19 mouse cellular contexts compared by ENCODE assay signal in genomic region chr12:98246835-98247234, GRCm38 (mm10). TPM values are rescaled to one million over a fixed set of nuclear protein-coding genes. Genes with fewer than 3 reads are reported as not detected.
DNase-seq lines count a peak whose midpoint lies in the region; ATAC-seq and TF ChIP-seq lines count a peak whose summit lies in the region.
"Had no signal": no experiment of that assay in that cellular context is flagged by ENCODE, and none has a peak within 500 bp of the region (broad histone marks: within the 10 kb centered on the region; RNA-seq: fewer than 3 reads in every experiment).

No protein-coding gene starts in this region.

- H3K9ac ChIP-seq in intestine, embryonic 16.5 days (ENCODE audit: low read depth, low read length): no peak overlapping the region
- no peak overlapping the region for H3K9ac ChIP-seq in intestine, embryonic 15.5 days
- no peak overlapping the region for H3K9ac ChIP-seq in liver, embryonic 11.5 days (ENCODE audit: low read depth, low read length)
- H3K9ac ChIP-seq: forebrain, embryonic 15.5 days; heart, embryonic 15.5 days; limb, embryonic 13.5 days; liver, embryonic 15.5 days; neural tube, embryonic 12.5 days had no signal

- no peak overlapping the region for H3K4me2 ChIP-seq in intestine, embryonic 16.5 days (ENCODE audit: low read depth, low read length)
- no peak overlapping the region for H3K4me2 ChIP-seq in intestine, embryonic 15.5 days (replicated peaks)
- no peak overlapping the region for H3K4me2 ChIP-seq in liver, embryonic 11.5 days
- H3K4me2 ChIP-seq: forebrain, embryonic 15.5 days; heart, embryonic 15.5 days; limb, embryonic 13.5 days; liver, embryonic 15.5 days; neural tube, embryonic 12.5 days had no signal

- DNase-seq in thymus, postnatal 36 days: peak; percentile 32 to 59
- no peak for DNase-seq in liver, embryonic 11.5 days (ENCODE audit: low spot score)
- no peak for DNase-seq in left cerebral cortex, adult 11 months (ENCODE audit: low spot score)
- no peak for DNase-seq in layer of hippocampus, adult 9-11 months
- DNase-seq: cerebellum, adult 11-12 months; gastrocnemius, adult 2 months; heart, adult 11 months; lung, postnatal 10 days had no signal

- WGBS in intestine, embryonic 16.5 days: 61% methylated on average over 4 of the region's 4 CpGs
- 39% methylated on average over 4 of the region's 4 CpGs for WGBS in intestine, embryonic 15.5 days
- 42% methylated on average over 4 of the region's 4 CpGs for WGBS in liver, embryonic 11.5 days

- no peaks in the 10 kb centered on the region for H3K36me3 ChIP-seq in intestine, embryonic 16.5 days (ENCODE audit: control insufficient read depth, insufficient read depth, low read length)
- H3K36me3 ChIP-seq in intestine, embryonic 15.5 days: no peaks in the 10 kb centered on the region
- H3K36me3 ChIP-seq in liver, embryonic 11.5 days (ENCODE audit: control insufficient read depth, insufficient read depth, low read length): no peaks in the 10 kb centered on the region; the same call in 1 of the 2 replicates
- H3K36me3 ChIP-seq: heart, embryonic 15.5 days; liver, embryonic 15.5 days; neural tube, embryonic 12.5 days had no signal

- no peaks in the 10 kb centered on the region for H3K27me3 ChIP-seq in intestine, embryonic 16.5 days (replicated peaks; ENCODE audit: control insufficient read depth, insufficient read depth, low read length)
- H3K27me3 ChIP-seq in intestine, embryonic 15.5 days (replicated peaks): no peaks in the 10 kb centered on the region
- H3K27me3 ChIP-seq in liver, embryonic 11.5 days (replicated peaks; ENCODE audit: control insufficient read depth, insufficient read depth, low read length): no peaks in the 10 kb centered on the region
- H3K27me3 ChIP-seq: forebrain, embryonic 15.5 days; heart, embryonic 15.5 days; limb, embryonic 13.5 days; liver, embryonic 15.5 days; neural tube, embryonic 12.5 days had no signal

- no peak overlapping the region for H3K4me3 ChIP-seq in intestine, embryonic 16.5 days (ENCODE audit: low read length)
- no peak overlapping the region for H3K4me3 ChIP-seq in intestine, embryonic 15.5 days (replicated peaks)
- no peak overlapping the region for H3K4me3 ChIP-seq in bone marrow macrophage, adult 2 months (ENCODE audit: insufficient read depth, low read length)
- H3K4me3 ChIP-seq in liver, embryonic 11.5 days (ENCODE audit: low read depth, low read length): no peak overlapping the region
- H3K4me3 ChIP-seq: erythroblast, embryonic 14.5 days; forebrain, embryonic 15.5 days; gastrocnemius, adult 2 months; heart, embryonic 15.5 days; layer of hippocampus, adult 2 months; limb, embryonic 13.5 days; liver, embryonic 15.5 days; neural tube, embryonic 12.5 days had no signal

- H3K9me3 ChIP-seq in intestine, embryonic 16.5 days (ENCODE audit: control insufficient read depth, low read length): no peaks in the 10 kb centered on the region
- no peaks in the 10 kb centered on the region for H3K9me3 ChIP-seq in intestine, embryonic 15.5 days
- no peaks in the 10 kb centered on the region for H3K9me3 ChIP-seq in liver, embryonic 11.5 days (ENCODE audit: control insufficient read depth, low read length)
- H3K9me3 ChIP-seq: forebrain, embryonic 15.5 days; heart, embryonic 15.5 days; limb, embryonic 13.5 days; liver, embryonic 15.5 days; neural tube, embryonic 12.5 days had no signal

- TF ChIP-seq POLR2A in bone marrow macrophage, adult 2 months (IDR thresholded peaks at IDR 0.05; ENCODE audit: borderline replicate concordance, low read depth, low read length): no peak

- H3K27ac ChIP-seq in intestine, embryonic 16.5 days (ENCODE audit: low read length): no peak overlapping the region
- H3K27ac ChIP-seq in intestine, embryonic 15.5 days: no peak overlapping the region
- H3K27ac ChIP-seq in bone marrow macrophage, adult 2 months (ENCODE audit: insufficient read depth, low read depth, low read length): peak overlapping the region; percentile 47
- H3K27ac ChIP-seq in liver, embryonic 11.5 days (ENCODE audit: low read depth, low read length): no peak overlapping the region
- H3K27ac ChIP-seq: forebrain, embryonic 15.5 days; gastrocnemius, adult 2 months; heart, embryonic 15.5 days; layer of hippocampus, adult 2 months; limb, embryonic 13.5 days; liver, embryonic 15.5 days; neural tube, embryonic 12.5 days had no signal

- H3K4me1 ChIP-seq in intestine, embryonic 16.5 days (ENCODE audit: control insufficient read depth, insufficient read depth, low read length): no peaks in the 10 kb centered on the region
- no peaks in the 10 kb centered on the region for H3K4me1 ChIP-seq in intestine, embryonic 15.5 days (replicated peaks)
- H3K4me1 ChIP-seq in bone marrow macrophage, adult 2 months (ENCODE audit: control insufficient read depth, insufficient read depth, low read length): peaks cover 33% of the 10 kb centered on the region
- H3K4me1 ChIP-seq in liver, embryonic 11.5 days (replicated peaks; ENCODE audit: control insufficient read depth, insufficient read depth, low read length): no peaks in the 10 kb centered on the region
- H3K4me1 ChIP-seq: forebrain, embryonic 15.5 days; heart, embryonic 15.5 days; limb, embryonic 13.5 days; liver, embryonic 15.5 days; neural tube, embryonic 12.5 days had no signal

- ATAC-seq in intestine, embryonic 16.5 days: peak; percentile 46; the same call in 1 of the 2 replicates
- no peak for ATAC-seq in intestine, embryonic 15.5 days
- ATAC-seq in megakaryocyte progenitor cell, adult 5-6 weeks (replicated peaks; ENCODE audit: poor library complexity): peak; percentile 46; the same call in 1 of the 2 replicates
- ATAC-seq in liver, embryonic 11.5 days (replicated peaks; ENCODE audit: low FRiP score): no peak
- ATAC-seq: forebrain, embryonic 15.5 days had no signal

- no peak for TF ChIP-seq CTCF in bone marrow macrophage, adult 2 months (IDR thresholded peaks at IDR 0.05; ENCODE audit: low read depth, low read length)

RNA-seq across cellular contexts. Expression of gene Galc, which starts 12.4 kb away (rescaled TPM):
- 9.2 and 10.8 TPM in 2 replicates for polyA plus RNA-seq in intestine, embryonic 16.5 days (2015; fragmentation: Nextera tagmentation; extraction: Ambion mirVana)
- 7.8 and 8.4 TPM in 2 replicates for polyA plus RNA-seq in intestine, embryonic 15.5 days (2015; fragmentation: Nextera tagmentation; extraction: Ambion mirVana)
- polyA plus RNA-seq in bone marrow macrophage, adult 2 months (2012; ENCODE audit: insufficient read depth, insufficient read length, missing spikeins): 87.4 and 99.3 TPM in 2 replicates
- 16.6 and 20.1 TPM in 2 replicates for total RNA-seq in megakaryocyte progenitor cell, adult 5-6 weeks (2015)
- total RNA-seq in megakaryocyte progenitor cell, adult 5-6 weeks (2017): 6.0 and 9.9 TPM in 2 replicates
- 5.7 and 7.7 TPM in 2 replicates for polyA plus RNA-seq in liver, embryonic 11.5 days (2014; fragmentation: Nextera tagmentation; extraction: Ambion mirVana)
- polyA plus RNA-seq: erythroblast, embryonic 14.5 days had no signal

RNA-seq across cellular contexts. Expression of gene Gpr65, which starts 21.6 kb away (rescaled TPM):
- 2.4 and 2.6 TPM in 2 replicates for polyA plus RNA-seq in intestine, embryonic 16.5 days (2015; fragmentation: Nextera tagmentation; extraction: Ambion mirVana)
- polyA plus RNA-seq in intestine, embryonic 15.5 days (2015; fragmentation: Nextera tagmentation; extraction: Ambion mirVana): 2.4 and 3.0 TPM in 2 replicates
- polyA plus RNA-seq in bone marrow macrophage, adult 2 months (2012; ENCODE audit: insufficient read depth, insufficient read length, missing spikeins): 120 and 122 TPM in 2 replicates
- 35.7 and 36.4 TPM in 2 replicates for total RNA-seq in megakaryocyte progenitor cell, adult 5-6 weeks (2015)
- total RNA-seq in megakaryocyte progenitor cell, adult 5-6 weeks (2017): 42.2 and 42.5 TPM in 2 replicates
- polyA plus RNA-seq in liver, embryonic 11.5 days (2014; fragmentation: Nextera tagmentation; extraction: Ambion mirVana): 2.0 TPM in 2 replicates
- total RNA-seq: layer of hippocampus, adult 2 months had no signal
- polyA plus RNA-seq: erythroblast, embryonic 14.5 days had no signal

Comparison
In these comparisons a context has a peak if more than half of its experiments do, and no peak if none do; other contexts are left out.
1. ATAC-seq: peak in intestine, embryonic 16.5 days (single experiment) and megakaryocyte progenitor cell, adult 5-6 weeks (single experiment); none in intestine, embryonic 15.5 days (single experiment) and liver, embryonic 11.5 days (single experiment).
2. DNase-seq: peak in thymus, postnatal 36 days (2 of 2); none in liver, embryonic 11.5 days (single experiment), left cerebral cortex, adult 11 months (single experiment) and layer of hippocampus, adult 9-11 months (single experiment).
3. RNA of gene Gpr65, which starts 21.6 kb away (polyA plus RNA-seq): 120 to 122 TPM in bone marrow macrophage, adult 2 months; 2.4 to 3.0 TPM in intestine, embryonic 15.5 days, 2.4 to 2.6 TPM in intestine, embryonic 16.5 days and 2.0 TPM in liver, embryonic 11.5 days; every median in the first group is over 10 times any median in the second.